ENCODE assay signal across 24 mouse cellular contexts in genomic region chr10:99576301-99576700, GRCm38 (mm10).
"Had no signal": no experiment of that assay in that cellular context is flagged by ENCODE, and none has a peak within 500 bp of the region (broad histone marks: within the 10 kb centered on the region; RNA-seq: fewer than 3 reads in every experiment).

No protein-coding gene starts in this region.

- H3K36me3 ChIP-seq: heart, embryonic 13.5 days; heart, embryonic 15.5 days; hindbrain, embryonic 13.5 days; hindbrain, embryonic 15.5 days; kidney, embryonic 15.5 days; limb, embryonic 12.5 days had no signal

- H3K27me3 ChIP-seq: heart, embryonic 13.5 days; heart, embryonic 15.5 days; hindbrain, embryonic 15.5 days; kidney, embryonic 15.5 days; limb, embryonic 12.5 days had no signal

- DNase-seq: gastrocnemius, postnatal 14 days; gastrocnemius, postnatal 36 days; heart, adult 11 months; heart, adult 2 months; heart, postnatal 14 days; heart, postnatal 36 days; kidney, adult 11 months; kidney, adult 2 months; kidney, adult 9 months; kidney, postnatal 14 days; kidney, postnatal 36 days; layer of hippocampus, adult 9-11 months had no signal

- H3K9ac ChIP-seq: heart, embryonic 13.5 days; heart, embryonic 15.5 days; hindbrain, embryonic 13.5 days; hindbrain, embryonic 15.5 days; kidney, embryonic 15.5 days; limb, embryonic 12.5 days had no signal

- H3K4me1 ChIP-seq: heart, embryonic 15.5 days had no signal

- H3K27ac ChIP-seq: heart, adult 2 months; heart, embryonic 13.5 days; heart, embryonic 15.5 days; hindbrain, embryonic 13.5 days; hindbrain, embryonic 15.5 days; hindbrain, postnatal 0 days; kidney, embryonic 15.5 days; kidney, postnatal 0 days; left cerebral cortex, adult 2 months; limb, embryonic 12.5 days had no signal

- H3K9me3 ChIP-seq: heart, embryonic 13.5 days; heart, embryonic 15.5 days; hindbrain, embryonic 13.5 days; hindbrain, embryonic 15.5 days; kidney, embryonic 15.5 days; limb, embryonic 12.5 days had no signal

- H3K4me2 ChIP-seq: heart, embryonic 11.5 days; heart, embryonic 13.5 days; heart, embryonic 15.5 days; hindbrain, embryonic 13.5 days; kidney, embryonic 15.5 days; limb, embryonic 12.5 days; liver, embryonic 11.5 days had no signal

- H3K4me3 ChIP-seq: heart, adult 2 months; heart, embryonic 13.5 days; heart, embryonic 15.5 days; hindbrain, embryonic 13.5 days; hindbrain, embryonic 15.5 days; kidney, embryonic 15.5 days; limb, embryonic 12.5 days had no signal

- ATAC-seq: intestine, embryonic 16.5 days had no signal
